Mouse (Mus musculus): ENCODE data around the gene Hbs1l. TPM values are rescaled to one million over a fixed set of nuclear protein-coding genes. Genes with fewer than 3 reads are reported as not detected.

Hbs1l gene
- total and polyA plus RNA-seq, 3 experiments, result 103 to 115 TPM; not detected in 1

DNA sequence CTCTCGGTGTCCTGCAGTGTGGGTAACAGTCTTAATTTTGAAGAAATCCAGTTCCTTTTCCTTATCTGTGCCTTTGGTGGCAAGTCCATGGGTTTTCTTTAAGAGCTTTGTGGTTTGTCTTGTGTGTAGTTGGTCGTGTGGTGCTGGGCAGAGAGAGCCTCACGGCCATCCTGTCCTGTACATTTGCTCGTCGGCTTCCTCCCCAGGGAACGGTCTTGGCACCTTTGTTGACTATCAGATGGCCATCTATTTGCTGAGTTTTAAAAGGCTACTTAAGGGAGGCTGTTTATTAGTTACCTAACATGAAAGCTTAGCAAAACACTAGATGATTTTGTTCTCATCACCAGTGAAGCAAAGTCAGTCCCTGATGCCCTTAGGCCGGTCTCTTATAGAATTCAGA is 66.1 kb downstream of the Hbs1l start:
- TF ChIP-seq NELFE (IDR thresholded peaks at IDR 0.05; ENCODE audit: low read depth, low read length), result no peak
- no peak for TF ChIP-seq MEF2A (IDR thresholded peaks at IDR 0.05; ENCODE audit: extremely low read depth, insufficient replicate concordance, low read depth, low read length, poor library complexity, severe bottlenecking)
- no peak for TF ChIP-seq TCF12 (IDR thresholded peaks at IDR 0.05; ENCODE audit: low read depth, low read length)
- no peak for TF ChIP-seq HCFC1 (IDR thresholded peaks at IDR 0.05; ENCODE audit: low read depth, low read length)
- no peak for TF ChIP-seq MAZ (IDR thresholded peaks at IDR 0.05; ENCODE audit: low read depth, low read length)
- Histone ChIP-seq H3K79me2 (ENCODE audit: control insufficient read depth, insufficient read depth, low read length, poor library complexity) (no peaks in the 10 kb centered on the region), H3K9ac (ENCODE audit: control insufficient read depth, low read depth, low read length, poor library complexity, severe bottlenecking) (no peak overlapping the region), H3K27ac (ENCODE audit: control insufficient read depth, low read depth, low read length) (no peak overlapping the region), H3K4me3 (ENCODE audit: control insufficient read depth in 1 of 2, insufficient read depth in 1 of 2, low read depth in 2 of 2, low read length in 2 of 2) (no peak overlapping the region), H3K27me3 (ENCODE audit: control insufficient read depth in 1 of 2, insufficient read depth in 2 of 2, low read length in 2 of 2) (no peaks in the 10 kb centered on the region), H3K4me1 (ENCODE audit: control insufficient read depth in 1 of 2, insufficient read depth in 2 of 2, low read length in 2 of 2) (peaks cover 10 to 15% of the 10 kb centered on the region in 2 experiments), H3K9me3 (replicated peaks; ENCODE audit: insufficient read depth, low read length) (no peaks in the 10 kb centered on the region), H3K36me3 (ENCODE audit: control insufficient read depth in 1 of 2, insufficient read depth in 2 of 2, low read length in 2 of 2) (peaks cover 20 to 40% of the 10 kb centered on the region in 2 experiments)
- DNase-seq (ENCODE audit: low read depth, low spot score), result peak; percentile 17

- Histone ChIP-seq H3K4me3 (ENCODE audit: control insufficient read depth in 1 of 2, insufficient read depth in 1 of 2, low read depth in 2 of 2, low read length in 2 of 2) (no peak overlapping the region), H3K4me1 (ENCODE audit: control insufficient read depth in 1 of 2, insufficient read depth in 2 of 2, low read length in 2 of 2) (peaks cover 10 to 15% of the 10 kb centered on the region in 2 experiments), H3K79me2 (ENCODE audit: control insufficient read depth, insufficient read depth, low read length, poor library complexity) (no peaks in the 10 kb centered on the region), H3K27ac (ENCODE audit: control insufficient read depth, low read depth, low read length) (no peak overlapping the region), H3K27me3 (ENCODE audit: control insufficient read depth in 1 of 2, insufficient read depth in 2 of 2, low read length in 2 of 2) (no peaks in the 10 kb centered on the region), H3K36me3 (ENCODE audit: control insufficient read depth in 1 of 2, insufficient read depth in 2 of 2, low read length in 2 of 2) (peaks cover 20 to 38% of the 10 kb centered on the region in 2 experiments), H3K9me3 (replicated peaks; ENCODE audit: insufficient read depth, low read length) (no peaks in the 10 kb centered on the region), H3K9ac (ENCODE audit: control insufficient read depth, low read depth, low read length, poor library complexity, severe bottlenecking) (no peak overlapping the region)
- DNase-seq (ENCODE audit: low read depth, low spot score), result peak; percentile 65
- TF ChIP-seq RAD21 (IDR thresholded peaks at IDR 0.05; ENCODE audit: low read depth, low read length) (no peak), USF2 (IDR thresholded peaks at IDR 0.05; ENCODE audit: borderline replicate concordance in 1 of 2, insufficient read depth in 1 of 2, low read depth in 1 of 2, low read length in 2 of 2) (no peak), GATA1 (IDR thresholded peaks at IDR 0.05; ENCODE audit: low read depth, low read length) (peak; percentile 77), ELF1 (IDR thresholded peaks at IDR 0.05; ENCODE audit: low read depth, low read length) (peak; percentile 47; the same call in 1 of the 2 replicates), SIN3A (IDR thresholded peaks at IDR 0.05; ENCODE audit: low read length) (peak; percentile 70), TCF12 (IDR thresholded peaks at IDR 0.05; ENCODE audit: low read depth, low read length) (peak; percentile 41; the same call in 1 of the 2 replicates), BHLHE40 (IDR thresholded peaks at IDR 0.05; ENCODE audit: borderline replicate concordance, low read depth, low read length) (peak; percentile 58; the same call in 1 of the 2 replicates), SMC3 (IDR thresholded peaks at IDR 0.05; ENCODE audit: low read depth, low read length) (no peak), MXI1 (IDR thresholded peaks at IDR 0.05; ENCODE audit: low read depth, low read length) (peak; percentile 69; the same call in 1 of the 2 replicates), MAX (IDR thresholded peaks at IDR 0.05; ENCODE audit: low read length) (peak; percentile 48), ZNF384 (IDR thresholded peaks at IDR 0.05; ENCODE audit: low read depth, low read length) (peak; percentile 34; the same call in 1 of the 2 replicates), RCOR1 (IDR thresholded peaks at IDR 0.05; ENCODE audit: low read depth, low read length) (peak; percentile 84), ETS1 (IDR thresholded peaks at IDR 0.05; ENCODE audit: low read depth, low read length) (peak; percentile 81), ZC3H11A (IDR thresholded peaks at IDR 0.05; ENCODE audit: low read depth, low read length) (0 out of 2 replicates have a peak, but pooled peaks have one; percentile 11), EP300 (IDR thresholded peaks at IDR 0.05; ENCODE audit: low read depth in 1 of 2, low read length in 2 of 2) (peak; percentile 26 to 66; a peak in 2 of 4 replicates), CTCF (IDR thresholded peaks at IDR 0.05 in 2 of 3, conservative IDR thresholded peaks at IDR 0.05 in 1 of 3; ENCODE audit: control insufficient read depth in 1 of 3, insufficient read depth in 1 of 3, low read depth in 2 of 3, low read length in 3 of 3, poor library complexity in 1 of 3, severe bottlenecking in 1 of 3) (no peak)
These were observed 67.5 kb downstream of the Hbs1l start for GRCm38 (mm10) chr10:21363297-21363696.

Data from MEL (cell line).